Mouse (Mus musculus): ENCODE results near the gene Cspg4. TPM values are rescaled to one million over a fixed set of nuclear protein-coding genes. Genes with fewer than 3 reads are reported as not detected.

Cspg4 gene
- total RNA-seq, 2 experiments from 2014 or later = not detected

DNA sequence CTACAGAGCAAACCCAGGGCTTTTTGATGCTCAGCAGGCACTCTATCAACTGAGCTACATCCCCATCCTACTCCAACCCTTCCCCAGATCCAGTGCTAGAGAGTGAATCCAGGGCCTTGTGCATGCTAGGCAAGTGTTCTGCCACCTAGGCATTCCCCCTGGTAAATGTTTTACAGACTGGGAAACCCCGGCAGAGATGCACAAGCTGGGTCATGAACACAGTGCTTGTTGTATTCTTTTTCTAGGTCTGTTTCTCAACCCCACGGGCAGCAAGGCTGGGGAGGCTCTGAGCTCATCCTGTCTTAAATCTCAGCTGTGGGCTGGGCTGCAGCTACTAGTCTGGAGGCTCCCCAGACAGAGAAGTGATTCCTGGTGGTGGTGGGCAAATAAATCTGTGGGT lies 2.0 kb upstream of the Cspg4 start:
- ATAC-seq (replicated peaks; ENCODE audit: poor library complexity, severe bottlenecking) = no peak

DNA sequence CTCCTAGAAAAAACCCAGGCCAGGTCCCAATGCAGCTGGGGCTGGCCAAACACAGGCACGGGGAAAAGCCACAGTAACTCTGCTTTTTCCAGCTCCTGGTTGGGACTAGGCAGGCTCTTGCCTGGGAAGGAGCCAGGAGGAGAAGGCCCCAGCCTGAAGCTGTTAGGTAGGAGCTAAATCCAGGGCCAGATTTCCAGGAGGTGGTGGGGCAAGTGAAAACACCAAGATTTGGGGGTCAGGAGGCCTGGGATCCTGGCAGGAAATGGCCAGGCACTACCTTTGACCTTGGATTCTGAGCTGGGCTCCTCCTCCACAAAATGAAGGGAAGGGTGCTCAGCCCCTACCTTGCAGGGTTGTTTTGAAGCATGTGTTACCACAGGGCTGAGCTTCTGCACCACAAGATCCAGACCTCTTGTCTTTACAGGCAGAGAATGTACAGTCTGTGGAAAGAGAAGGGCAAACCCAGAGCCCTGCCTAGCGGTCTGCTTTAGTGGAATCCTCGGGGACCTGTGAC lies 560 bp upstream of the Cspg4 start, which contains the start of gene Odf3l1:
TSS of gene Odf3l1 (minus strand) at position 464 of the 514 bp plus-strand sequence.
- no peak for ATAC-seq (replicated peaks; ENCODE audit: poor library complexity, severe bottlenecking)

DNA sequence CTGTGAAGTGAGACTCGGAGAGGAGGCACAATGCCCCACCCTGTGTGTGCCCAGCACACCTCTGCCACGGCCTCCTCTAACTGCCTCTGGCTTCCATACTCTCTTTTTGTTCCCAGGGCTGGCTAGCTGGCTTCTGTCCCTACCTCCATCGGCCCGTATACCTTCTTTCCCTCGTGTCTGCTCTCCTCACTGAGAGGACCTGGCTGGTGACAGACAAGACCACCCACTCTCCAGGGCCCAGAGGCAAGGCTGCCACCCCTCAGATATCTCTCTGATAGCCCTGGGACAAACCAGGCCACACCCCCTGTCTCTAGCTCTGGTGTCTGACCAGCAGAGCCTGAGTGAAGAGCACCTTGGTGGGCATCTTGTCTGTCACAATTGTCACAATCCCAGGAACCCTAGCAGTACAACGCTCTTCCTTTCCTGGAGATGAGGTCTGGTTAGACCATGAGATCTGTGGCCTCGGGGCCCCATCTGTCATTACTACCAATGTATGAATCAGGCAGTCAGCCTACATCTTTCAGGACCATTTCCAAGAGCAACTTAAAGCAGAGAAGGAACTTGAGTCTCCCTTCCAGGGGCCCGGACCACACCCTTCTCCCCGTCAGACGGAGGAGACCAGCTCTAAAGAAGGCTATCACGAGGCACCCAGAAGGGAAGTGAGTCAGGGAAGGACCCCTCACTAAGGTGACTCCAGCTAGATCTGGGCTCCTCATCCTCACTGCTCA lies 1.0 kb downstream of the Cspg4 start:
- ATAC-seq (replicated peaks; ENCODE audit: poor library complexity, severe bottlenecking) = no peak

GRCm38 (mm10) chr9:56866430-56866829 lies 1.6 kb downstream of the Cspg4 start:
- ATAC-seq (replicated peaks; ENCODE audit: poor library complexity, severe bottlenecking) = no peak

DNA sequence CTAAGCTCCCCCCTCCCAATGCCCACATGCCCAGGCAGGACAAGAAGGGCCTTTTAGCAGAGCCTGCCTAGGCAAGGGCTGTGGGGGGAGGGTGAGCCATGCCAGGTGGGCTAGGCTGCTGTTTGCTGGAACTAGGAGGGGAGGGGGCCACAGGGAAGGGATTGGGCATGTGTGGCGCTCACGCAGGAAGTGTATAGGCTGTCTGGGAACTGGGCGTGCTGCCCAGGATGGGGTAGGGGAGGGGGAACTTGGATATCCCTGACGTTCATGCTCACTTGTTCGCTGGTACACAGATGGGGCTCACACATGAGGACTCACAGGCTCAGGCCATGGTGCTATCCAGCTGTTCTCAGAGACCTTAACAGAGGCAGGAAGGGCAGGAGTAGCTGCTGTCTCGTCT lies 3.5 kb downstream of the Cspg4 start:
- ATAC-seq (replicated peaks; ENCODE audit: poor library complexity, severe bottlenecking) = no peak

DNA sequence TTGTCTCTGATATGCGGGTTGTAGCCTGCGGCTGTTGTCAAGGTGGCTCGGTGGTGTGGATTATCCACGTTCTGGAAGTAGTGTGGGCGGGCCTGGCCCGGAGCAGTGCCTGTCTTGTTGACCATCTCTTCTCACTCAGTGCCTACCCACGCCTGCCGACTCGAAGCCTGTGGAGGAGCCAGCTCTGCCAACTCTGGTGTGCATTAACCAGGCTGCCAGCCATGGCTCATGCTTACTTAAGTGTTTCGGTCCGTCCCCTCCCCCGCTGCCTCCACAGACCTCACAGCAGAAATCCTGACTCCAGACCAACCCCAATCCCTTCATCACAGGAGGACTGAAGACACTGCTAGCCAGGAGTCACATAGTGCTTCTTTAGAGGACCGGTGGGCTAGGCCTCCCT lies 4.7 kb downstream of the Cspg4 start:
- no peak for ATAC-seq (replicated peaks; ENCODE audit: poor library complexity, severe bottlenecking)

GRCm38 (mm10) chr9:56870778-56871177 lies 5.9 kb downstream of the Cspg4 start:
- ATAC-seq (replicated peaks; ENCODE audit: poor library complexity, severe bottlenecking) = no peak

- no peak for ATAC-seq (replicated peaks; ENCODE audit: poor library complexity, severe bottlenecking)
Measured at GRCm38 (mm10) chr9:56871191-56871590, 6.4 kb downstream of the Cspg4 start.

GRCm38 (mm10) chr9:56872105-56872903 lies 7.5 kb downstream of the Cspg4 start:
- ATAC-seq (replicated peaks; ENCODE audit: poor library complexity, severe bottlenecking) = no peak

DNA sequence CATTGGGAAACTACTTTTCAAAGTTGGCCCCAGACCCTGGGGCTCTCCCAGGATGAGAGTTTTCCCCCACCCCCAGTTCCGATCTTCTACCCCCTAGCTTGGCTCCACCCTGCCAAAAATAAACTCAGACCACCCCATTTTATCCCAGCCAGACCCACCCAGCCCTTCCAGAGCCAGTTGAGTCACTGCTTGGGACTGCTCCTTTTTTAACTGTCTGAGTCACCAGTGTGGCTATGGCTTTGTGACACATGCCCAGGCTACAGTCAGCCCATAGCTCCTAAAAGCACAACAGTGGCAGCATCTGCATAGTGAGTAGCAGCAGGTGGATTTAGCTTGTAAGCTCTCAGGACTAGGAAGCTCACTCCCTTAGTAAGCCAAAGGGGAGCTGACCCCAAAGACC lies 8.3 kb downstream of the Cspg4 start:
- no peak for ATAC-seq (replicated peaks; ENCODE audit: poor library complexity, severe bottlenecking)

GRCm38 (mm10) chr9:56876784-56877183 lies 12.0 kb downstream of the Cspg4 start:
- no peak for ATAC-seq (replicated peaks; ENCODE audit: poor library complexity, severe bottlenecking)

DNA sequence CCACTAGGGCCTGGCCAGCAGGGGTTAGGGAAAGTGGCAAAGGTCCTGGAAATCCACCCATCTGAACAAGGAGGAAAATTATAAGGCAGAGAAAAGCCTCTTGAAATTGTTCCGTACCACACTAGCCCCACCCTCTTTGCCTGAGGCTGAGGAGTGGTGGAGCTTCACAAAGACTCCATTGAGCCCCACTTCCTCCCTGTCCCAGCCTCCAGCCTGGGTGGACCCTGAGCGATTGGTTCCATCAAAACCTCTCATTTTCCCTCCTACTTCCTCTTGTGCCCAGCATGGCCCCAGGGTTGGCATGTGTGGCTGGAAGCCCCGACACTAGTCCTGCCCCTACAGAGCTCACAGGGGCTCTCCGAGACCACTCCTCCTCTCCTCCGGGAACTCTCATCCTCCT lies 12.5 kb downstream of the Cspg4 start:
- no peak for ATAC-seq (replicated peaks; ENCODE audit: poor library complexity, severe bottlenecking)

DNA sequence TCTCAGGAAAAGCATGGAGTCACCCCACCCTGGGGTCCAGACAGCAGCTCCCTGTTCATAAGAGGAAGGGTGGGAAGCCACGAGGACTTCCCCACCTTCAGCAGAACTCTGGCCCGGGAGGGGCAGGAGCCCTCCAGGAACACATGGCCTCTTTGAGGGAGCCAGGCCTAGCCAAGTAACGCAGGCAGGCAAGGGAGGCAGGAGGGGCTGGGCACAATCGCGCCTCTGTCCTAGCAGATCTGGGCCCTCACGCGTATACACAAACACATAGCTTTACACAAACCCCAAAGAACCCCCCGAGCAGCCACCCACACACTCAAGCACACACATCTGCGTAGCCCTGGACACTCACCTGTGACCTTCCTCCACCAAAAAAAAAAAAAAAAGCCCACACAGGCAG lies 16.0 kb downstream of the Cspg4 start:
- ATAC-seq (replicated peaks; ENCODE audit: poor library complexity, severe bottlenecking) = no peak

- ATAC-seq (replicated peaks; ENCODE audit: poor library complexity, severe bottlenecking) = no peak
Measured at GRCm38 (mm10) chr9:56881539-56882082, 16.8 kb downstream of the Cspg4 start.

- no peak for ATAC-seq (replicated peaks; ENCODE audit: poor library complexity, severe bottlenecking)
Measured at GRCm38 (mm10) chr9:56882283-56882682, 17.4 kb downstream of the Cspg4 start.

GRCm38 (mm10) chr9:56882818-56883217 lies 18.0 kb downstream of the Cspg4 start:
- no peak for ATAC-seq (replicated peaks; ENCODE audit: poor library complexity, severe bottlenecking)

GRCm38 (mm10) chr9:56883470-56883869 lies 18.6 kb downstream of the Cspg4 start:
- ATAC-seq (replicated peaks; ENCODE audit: poor library complexity, severe bottlenecking) = no peak

GRCm38 (mm10) chr9:56884328-56884727 lies 19.5 kb downstream of the Cspg4 start:
- ATAC-seq (replicated peaks; ENCODE audit: poor library complexity, severe bottlenecking) = no peak

DNA sequence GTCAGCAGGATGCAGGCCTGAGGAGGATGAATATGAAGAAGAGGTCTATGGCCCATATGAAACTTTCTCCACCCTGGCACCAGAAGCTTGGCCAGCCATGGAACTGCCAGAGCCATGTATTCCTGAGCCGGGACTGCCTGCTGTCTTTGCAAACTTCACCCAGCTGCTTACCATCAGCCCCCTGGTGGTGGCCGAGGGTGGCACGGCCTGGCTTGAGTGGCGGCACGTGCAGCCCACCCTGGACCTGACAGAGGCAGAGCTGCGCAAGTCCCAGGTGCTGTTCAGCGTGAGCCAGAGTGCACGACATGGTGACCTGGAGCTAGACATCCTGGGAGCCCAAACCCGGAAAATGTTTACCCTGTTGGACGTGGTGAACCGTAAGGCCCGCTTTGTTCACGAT lies 21.3 kb downstream of the Cspg4 start:
- ATAC-seq (replicated peaks; ENCODE audit: poor library complexity, severe bottlenecking) = 0 out of 2 replicates have a peak, but pooled peaks have one; percentile 30

DNA sequence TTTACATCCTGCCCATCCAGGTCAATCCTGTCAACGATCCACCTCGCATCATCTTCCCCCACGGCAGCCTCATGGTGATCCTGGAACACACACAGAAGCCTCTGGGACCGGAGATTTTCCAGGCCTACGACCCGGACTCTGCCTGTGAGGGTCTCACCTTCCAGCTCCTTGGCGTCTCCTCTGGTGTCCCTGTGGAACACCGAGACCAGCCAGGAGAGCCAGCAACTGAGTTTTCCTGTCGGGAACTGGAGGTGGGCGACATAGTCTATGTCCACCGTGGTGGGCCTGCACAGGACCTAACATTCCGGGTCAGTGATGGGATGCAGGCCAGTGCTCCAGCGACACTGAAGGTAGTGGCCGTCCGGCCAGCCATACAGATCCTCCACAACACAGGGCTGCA lies 21.8 kb downstream of the Cspg4 start:
- ATAC-seq (replicated peaks; ENCODE audit: poor library complexity, severe bottlenecking) = no peak

- ATAC-seq (replicated peaks; ENCODE audit: poor library complexity, severe bottlenecking) = no peak
Measured at GRCm38 (mm10) chr9:56887581-56887980, 22.7 kb downstream of the Cspg4 start.

Measured in granulocyte monocyte progenitor cell, adult 5-6 weeks (primary cell).